Mouse (Mus musculus) erythroblast, embryonic 14.5 days (primary cell): ENCODE results near the gene Actn4.

ENCODE experiments used
- GATA1 ChIP-seq: IDR thresholded peaks from 2 replicates; pipeline ENCODE4 v1.6.1; 2012; ENCODE audit warnings: low read length, inconsistent platforms, mixed read lengths
- TAL1 ChIP-seq: IDR thresholded peaks from 3 replicates; pipeline ENCODE4 v1.6.1; 2012; ENCODE audit warnings: low read length, inconsistent platforms, mixed read lengths

GRCm38 (mm10) chr7:28938654-28939053 lies 23.5 kb downstream of the Actn4 start:
- TF ChIP-seq GATA1 (no peak), TAL1 (no peak)
